Mouse (Mus musculus) urinary bladder, adult 2 months (tissue): Measurements from ENCODE around the gene Pde4b. TPM values are rescaled to one million over a fixed set of nuclear protein-coding genes. Genes with fewer than 3 reads are reported as not detected.

ENCODE experiments used
- DNase-seq: peaks from one replicate; pipeline ENCODE4 v3.0.0; 2022; ENCODE audit warnings: low spot score
- polyA plus RNA-seq: library from polyadenylated mRNA; depleted of rRNA; stranded (reverse); fragments of >200 nt; gene quantifications from 2 replicates; pipeline ENCODE4 v1.2.3, GENCODE M21; 2012

The Pde4b gene
- polyA plus RNA-seq, 1 experiment, result 47.1 TPM

DNA sequence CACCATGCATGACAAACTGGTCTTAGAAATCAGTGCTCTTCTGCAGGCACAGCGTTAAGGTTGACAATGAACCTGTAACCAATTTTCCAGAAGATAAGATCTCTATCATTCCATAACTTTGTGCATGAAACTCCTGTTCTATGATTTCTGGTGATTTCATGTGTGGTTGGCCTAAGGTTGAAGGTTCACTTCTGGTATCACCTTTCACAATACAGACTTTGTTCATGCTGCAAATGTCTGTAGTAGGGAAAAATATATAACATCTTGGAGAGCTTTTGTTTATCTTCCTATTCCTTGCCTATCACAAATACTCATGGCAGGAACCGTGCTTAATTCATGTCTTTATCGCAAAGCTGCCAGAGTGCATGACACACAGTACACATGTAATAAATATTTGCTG, 319.5 kb downstream of the Pde4b start:
- DNase-seq, result no peak

GRCm38 (mm10) chr4:102408132-102408531, 320.8 kb downstream of the Pde4b start:
- DNase-seq, result no peak

DNA sequence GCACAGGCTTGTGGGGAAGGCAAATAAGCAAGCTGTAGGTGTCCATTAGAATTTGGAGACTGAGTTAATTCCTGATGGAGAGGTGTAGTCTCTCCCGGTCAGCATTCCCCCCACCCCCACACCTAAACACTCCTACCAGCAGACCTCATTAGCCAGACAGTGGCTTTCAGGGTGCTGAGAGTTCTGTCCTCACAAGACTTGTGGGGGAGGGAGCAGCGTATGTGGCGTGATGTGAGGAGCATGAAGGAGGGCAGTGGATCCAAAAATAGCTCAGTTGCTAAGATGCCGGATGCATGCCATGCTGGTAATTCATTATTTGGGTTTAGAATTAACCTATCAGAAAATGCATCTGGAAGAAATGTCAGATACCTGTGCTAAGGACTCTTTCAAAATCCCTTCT, 321.6 kb downstream of the Pde4b start:
- no peak for DNase-seq

GRCm38 (mm10) chr4:102413101-102413500, 325.8 kb downstream of the Pde4b start:
- DNase-seq, result no peak

GRCm38 (mm10) chr4:102413794-102414193, 326.5 kb downstream of the Pde4b start:
- DNase-seq, result no peak

- DNase-seq, result no peak
Observed at GRCm38 (mm10) chr4:102414610-102415009, 327.3 kb downstream of the Pde4b start.

DNA sequence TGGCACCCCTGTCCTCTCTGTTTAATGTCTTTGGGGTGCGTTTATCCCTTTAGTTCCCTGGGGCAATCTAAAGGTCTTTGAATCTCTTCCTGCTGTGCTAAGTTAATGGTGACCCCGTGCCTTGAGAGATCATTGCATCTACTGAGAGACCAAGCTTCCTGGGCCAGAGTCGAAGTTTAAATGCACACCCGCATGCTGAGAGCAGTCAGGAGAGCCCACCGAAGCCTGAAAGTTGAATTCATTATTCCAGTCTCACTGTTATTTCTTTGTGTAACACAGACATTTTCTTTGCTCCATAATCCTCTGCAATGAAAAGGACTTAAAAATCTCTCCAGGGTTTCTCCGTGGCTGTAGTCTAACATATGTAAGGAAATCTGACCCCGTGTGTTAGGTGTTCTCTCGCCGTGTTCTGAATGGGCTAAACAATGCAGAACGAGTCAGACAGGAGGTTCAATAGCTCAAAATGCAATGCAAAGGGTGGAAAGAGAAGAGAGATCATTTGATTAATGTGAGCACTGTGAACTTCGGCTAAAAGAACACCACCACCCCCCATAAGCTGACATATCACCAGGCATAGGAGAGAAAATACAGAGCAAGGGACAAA, 333.6 kb downstream of the Pde4b start:
- DNase-seq, result no peak

GRCm38 (mm10) chr4:102421398-102421859, 334.1 kb downstream of the Pde4b start:
- no peak for DNase-seq

GRCm38 (mm10) chr4:102424104-102424503, 336.8 kb downstream of the Pde4b start:
- DNase-seq, result no peak

- DNase-seq, result no peak
Observed at GRCm38 (mm10) chr4:102425422-102425821, 338.1 kb downstream of the Pde4b start.

- DNase-seq, result no peak
Observed at GRCm38 (mm10) chr4:102429730-102430341, 342.5 kb downstream of the Pde4b start.

DNA sequence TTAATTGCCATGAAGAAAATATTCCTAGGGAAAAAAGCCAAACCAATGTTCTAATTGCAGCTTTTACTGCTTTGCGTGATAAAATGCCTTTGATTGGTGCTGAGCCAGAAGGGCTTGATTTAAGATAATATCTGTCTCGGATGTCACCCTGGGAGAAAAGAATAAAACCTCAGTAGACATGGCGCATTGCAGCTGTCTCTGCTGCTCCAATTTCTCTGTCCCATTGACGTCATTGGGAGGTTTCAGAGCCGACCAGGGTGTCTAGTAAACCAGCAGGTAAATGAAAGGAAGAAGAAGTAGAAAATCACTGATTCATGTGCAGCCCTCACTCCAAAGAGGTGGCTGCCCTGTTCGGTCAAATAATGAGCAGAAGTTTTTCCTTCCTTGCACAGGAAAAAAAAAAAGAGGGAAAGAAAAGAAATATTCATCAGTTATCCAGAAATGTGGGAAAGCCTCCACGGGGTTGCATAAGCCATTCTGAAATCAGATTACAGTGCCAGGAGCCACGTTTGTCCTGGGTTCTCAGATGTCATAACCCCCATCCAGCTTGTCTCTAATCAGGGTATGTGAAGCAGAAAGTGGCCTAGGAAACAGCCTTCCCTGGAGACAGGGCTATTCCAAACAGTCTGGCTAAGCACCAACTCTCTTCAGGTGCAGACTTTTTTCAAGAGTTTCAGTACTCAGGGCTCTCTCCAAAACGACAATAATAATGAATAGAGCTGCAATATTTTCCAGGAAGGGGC, 344.9 kb downstream of the Pde4b start:
- DNase-seq, result no peak

DNA sequence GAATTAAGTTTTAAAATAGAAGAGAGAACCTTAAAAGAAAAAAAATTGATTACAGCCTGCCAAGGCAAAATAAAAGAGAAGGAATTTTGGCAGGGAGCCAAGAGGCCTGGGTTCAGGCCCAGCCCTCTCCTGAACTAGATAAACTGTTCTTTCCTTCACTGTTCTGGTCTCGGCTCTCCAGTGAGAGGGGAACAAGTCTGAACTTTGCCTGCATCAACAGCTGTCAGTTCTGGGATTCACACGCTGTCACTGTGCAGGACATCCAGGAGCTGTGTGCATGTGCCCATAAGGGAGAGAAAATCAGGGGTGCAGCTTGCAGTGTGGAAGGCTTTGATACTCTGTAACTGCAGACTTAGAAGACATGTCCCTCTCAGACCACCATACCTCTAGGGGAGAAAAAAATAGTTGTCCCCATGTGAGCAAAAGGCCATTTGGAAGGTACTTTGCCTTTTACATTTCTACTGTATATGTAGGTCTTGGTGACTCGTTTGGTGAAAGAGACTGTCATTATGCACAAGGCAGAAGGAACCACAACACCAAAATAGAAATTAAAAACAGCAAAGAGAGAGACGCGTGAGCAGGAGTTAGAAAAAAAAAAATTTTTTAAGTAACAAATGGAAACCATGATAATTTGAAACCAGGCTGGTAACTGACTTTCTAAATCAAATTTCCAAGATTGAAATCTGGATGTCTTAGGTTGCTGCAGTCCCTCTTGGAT, 352.2 kb downstream of the Pde4b start:
- DNase-seq, result no peak

DNA sequence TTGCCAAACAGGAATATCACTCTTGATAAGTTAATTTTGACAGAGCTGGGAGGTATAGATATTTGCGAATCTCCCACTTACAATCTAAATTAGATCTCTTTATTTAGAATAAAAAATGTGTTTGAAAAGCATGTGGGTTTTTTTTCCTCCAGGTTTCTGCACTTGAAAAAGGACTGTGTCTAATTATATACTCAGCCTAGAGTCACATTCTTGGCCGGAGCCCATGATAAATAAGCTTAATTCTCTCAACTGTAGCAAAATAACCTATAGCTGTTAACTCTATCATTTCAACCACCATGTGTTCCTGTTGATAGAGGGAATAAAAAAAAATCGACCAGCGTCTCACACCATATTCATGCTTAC, 352.8 kb downstream of the Pde4b start:
- DNase-seq, result no peak

GRCm38 (mm10) chr4:102443533-102443932, 356.2 kb downstream of the Pde4b start:
- DNase-seq, result no peak

DNA sequence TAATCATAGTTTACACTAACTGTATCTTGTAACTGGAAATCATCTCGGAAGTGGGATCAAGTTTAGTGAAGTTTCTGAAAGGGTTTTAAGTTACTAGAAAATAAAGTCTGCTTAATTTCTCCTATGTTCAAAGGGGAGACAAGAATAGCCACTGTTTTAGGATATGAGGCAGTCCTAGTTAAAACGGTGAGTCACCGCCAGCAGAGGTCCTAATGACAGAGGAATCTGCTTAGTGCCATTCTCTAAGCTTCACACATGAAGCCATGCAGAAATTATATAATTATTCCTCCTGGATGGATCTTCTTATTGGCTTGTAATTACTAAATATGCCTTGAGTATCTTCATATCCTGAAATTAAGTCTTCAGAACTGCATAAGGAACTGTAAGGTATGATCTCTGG, 357.2 kb downstream of the Pde4b start:
- no peak for DNase-seq

- no peak for DNase-seq
Observed at GRCm38 (mm10) chr4:102446160-102446945, 359.0 kb downstream of the Pde4b start.

- no peak for DNase-seq
Observed at GRCm38 (mm10) chr4:102456426-102456825, 369.1 kb downstream of the Pde4b start.

GRCm38 (mm10) chr4:102459216-102459999, 372.1 kb downstream of the Pde4b start:
- no peak for DNase-seq

DNA sequence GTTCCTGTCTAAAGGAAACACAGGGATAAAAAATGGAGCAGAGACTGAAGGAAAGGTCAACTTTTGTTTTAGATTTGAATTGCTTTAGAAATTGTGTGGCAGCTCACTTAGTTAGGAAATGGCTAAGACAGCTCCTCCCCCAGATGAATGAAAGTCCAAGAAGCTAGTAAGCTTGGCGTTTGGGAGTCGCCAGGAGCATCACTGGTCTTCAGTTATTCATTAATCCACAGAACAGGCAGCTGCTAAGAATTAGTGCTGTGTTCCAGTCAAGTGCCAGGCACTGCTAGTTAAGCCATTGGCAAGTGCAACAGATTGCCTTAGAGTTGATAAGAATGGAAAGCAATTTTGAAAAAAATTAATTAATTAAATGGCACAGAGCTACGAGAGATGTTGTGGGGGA, 390.8 kb downstream of the Pde4b start:
- no peak for DNase-seq

DNA sequence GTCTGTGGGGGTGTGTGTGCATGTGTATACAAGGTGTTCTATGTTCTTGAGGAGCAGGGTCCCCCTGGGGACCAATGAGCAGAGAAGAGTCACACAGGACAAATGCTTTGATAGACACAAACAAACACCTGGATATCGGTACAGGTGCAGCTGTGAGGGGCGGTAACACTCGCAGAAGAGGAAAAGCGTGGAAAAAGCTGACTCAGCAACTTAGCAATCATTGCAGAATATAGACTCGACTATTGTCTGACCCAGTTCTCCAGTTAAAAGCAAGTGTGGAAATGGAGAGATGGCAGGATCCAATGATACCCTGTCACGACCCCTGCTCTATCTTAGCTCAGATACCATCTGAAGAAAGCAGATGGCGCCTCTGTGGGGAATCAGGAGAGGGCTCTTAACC, 391.5 kb downstream of the Pde4b start:
- no peak for DNase-seq
